Mouse (Mus musculus): ENCODE measurements around the gene Cpm. TPM values are rescaled to one million over a fixed set of nuclear protein-coding genes. Genes with fewer than 3 reads are reported as not detected.

Cpm gene
- total and polyA plus RNA-seq, 3 experiments: 2.8 to 4.0 (median 3.5) TPM

DNA sequence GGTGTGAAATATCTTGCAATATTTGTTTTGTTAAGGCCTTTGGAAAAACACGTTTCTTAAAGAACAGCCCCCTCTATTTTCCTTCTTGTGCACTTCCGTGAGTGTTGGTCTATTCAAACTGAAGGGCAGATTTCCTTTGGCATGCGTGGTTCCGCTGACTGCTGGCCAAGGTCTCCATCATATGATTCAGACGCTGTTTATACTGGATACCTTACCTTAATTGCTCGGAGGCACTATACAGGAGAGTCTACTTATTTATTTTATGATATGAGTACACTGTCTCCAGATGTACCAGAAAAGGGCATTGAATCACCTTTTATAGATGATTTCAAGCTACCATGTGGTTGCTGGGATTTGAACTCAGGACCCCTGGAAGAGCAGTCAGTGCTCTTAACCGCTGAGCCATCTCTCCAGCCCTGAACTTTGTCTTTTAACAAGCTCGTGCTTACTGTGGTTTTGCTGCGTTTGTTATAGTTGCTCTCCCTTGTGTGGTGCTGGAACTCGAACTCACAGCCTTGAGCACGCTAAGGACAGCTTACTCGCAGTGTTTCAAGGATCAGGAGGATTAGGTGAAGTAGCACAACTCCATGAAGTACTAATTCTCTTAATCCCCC, 20.8 kb downstream of the Cpm start:
- Histone ChIP-seq H3K27me3 (ENCODE audit: control insufficient read depth, insufficient read depth, low read length) (no peaks in the 10 kb centered on the region), H3K9ac (ENCODE audit: low read depth, low read length) (no peak overlapping the region), H3K4me3 (no peak overlapping the region), H3K36me3 (ENCODE audit: control insufficient read depth, insufficient read depth, low read length) (no peaks in the 10 kb centered on the region; the same call in 1 of the 2 replicates), H3K4me1 (ENCODE audit: control insufficient read depth, insufficient read depth, low read length) (peaks cover 2% of the 10 kb centered on the region), H3K79me2 (replicated peaks; ENCODE audit: control insufficient read depth, insufficient read depth, low read length) (no peaks in the 10 kb centered on the region), H3K27ac (no peak overlapping the region)
- intact Hi-C loops (cut with DNase I): no loop called here
- no peak for DNase-seq
- WGBS: 78% methylated on average over 12 of the region's 12 CpGs
- TF ChIP-seq EP300 (IDR thresholded peaks at IDR 0.05; ENCODE audit: insufficient read depth, low read depth, low read length): no peak
- no peak for TF ChIP-seq POLR2A (IDR thresholded peaks at IDR 0.05; ENCODE audit: insufficient read depth, low read depth, low read length)
- TF ChIP-seq CTCF (IDR thresholded peaks at IDR 0.05): no peak

DNA sequence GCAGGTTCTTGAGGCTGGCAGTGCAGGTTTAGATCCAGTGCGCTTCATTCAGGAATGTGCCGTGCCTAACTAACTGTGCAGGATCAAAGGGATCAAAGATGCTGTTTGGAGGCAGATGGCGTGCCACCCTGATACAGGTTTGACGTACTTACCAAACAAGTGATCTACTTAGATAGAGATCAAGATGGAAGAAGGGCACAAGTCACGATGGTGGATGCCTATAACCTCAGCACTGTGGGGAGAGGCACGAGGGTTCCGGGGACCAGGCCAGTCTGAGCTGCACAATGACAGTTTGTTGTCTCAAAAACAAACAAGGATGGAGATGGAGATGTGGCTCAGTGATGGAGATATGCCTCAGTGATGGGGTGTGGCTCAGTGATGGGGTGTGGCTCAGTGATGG, 21.4 kb downstream of the Cpm start:
- no peak for DNase-seq
- Histone ChIP-seq H3K36me3 (ENCODE audit: control insufficient read depth, insufficient read depth, low read length) (no peaks in the 10 kb centered on the region; the same call in 1 of the 2 replicates), H3K4me1 (ENCODE audit: control insufficient read depth, insufficient read depth, low read length) (peaks cover 2% of the 10 kb centered on the region), H3K27ac (no peak overlapping the region), H3K9ac (ENCODE audit: low read depth, low read length) (no peak overlapping the region), H3K27me3 (ENCODE audit: control insufficient read depth, insufficient read depth, low read length) (no peaks in the 10 kb centered on the region), H3K4me3 (no peak overlapping the region), H3K79me2 (replicated peaks; ENCODE audit: control insufficient read depth, insufficient read depth, low read length) (no peaks in the 10 kb centered on the region)
- intact Hi-C loops (cut with DNase I): no loop called here
- 85% methylated on average over 7 of the region's 7 CpGs for WGBS
- TF ChIP-seq POLR2A (IDR thresholded peaks at IDR 0.05; ENCODE audit: insufficient read depth, low read depth, low read length) (no peak), EP300 (IDR thresholded peaks at IDR 0.05; ENCODE audit: insufficient read depth, low read depth, low read length) (no peak), CTCF (IDR thresholded peaks at IDR 0.05) (no peak)

DNA sequence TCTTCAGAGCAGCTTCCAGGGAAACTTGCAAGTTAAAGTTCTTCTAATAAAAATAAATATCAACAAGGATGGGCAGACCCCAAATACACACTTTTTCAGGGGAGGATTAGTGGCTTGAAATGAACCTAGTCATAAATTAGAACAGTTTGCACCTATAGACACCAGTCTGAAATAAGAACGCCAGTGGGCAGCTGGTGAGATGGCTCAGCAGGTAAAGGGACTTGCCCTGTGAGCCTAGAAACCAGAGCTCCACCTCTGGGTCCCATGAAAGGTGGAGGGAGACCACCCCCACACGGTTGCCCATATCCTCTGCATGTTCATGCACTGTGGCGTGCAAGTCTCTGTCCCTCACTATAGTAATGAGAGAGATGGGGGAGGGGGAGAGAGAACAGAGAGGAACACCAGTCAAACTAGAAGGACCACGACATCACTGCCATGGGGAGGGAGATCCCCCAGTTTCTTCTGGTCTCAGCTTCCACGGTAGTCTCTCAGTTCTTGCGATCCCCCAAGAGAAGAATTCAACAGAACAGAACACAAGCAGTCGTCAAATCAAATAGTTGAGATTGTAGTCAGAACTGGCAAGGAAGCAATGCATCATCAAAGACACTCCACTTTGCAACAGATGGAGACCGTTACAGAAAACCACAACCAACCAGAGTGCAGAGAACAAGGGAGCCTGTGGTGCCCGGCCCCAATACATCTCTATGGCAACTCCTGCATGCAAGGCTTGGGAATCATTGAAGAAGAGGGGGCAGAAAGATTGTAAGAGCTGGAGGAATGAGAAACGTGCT, 22.5 kb downstream of the Cpm start:
- DNase-seq: no peak
- Histone ChIP-seq H3K4me1 (ENCODE audit: control insufficient read depth, insufficient read depth, low read length) (peaks cover 2% of the 10 kb centered on the region), H3K9ac (ENCODE audit: low read depth, low read length) (no peak overlapping the region), H3K27ac (no peak overlapping the region), H3K36me3 (ENCODE audit: control insufficient read depth, insufficient read depth, low read length) (no peaks in the 10 kb centered on the region; the same call in 1 of the 2 replicates), H3K27me3 (ENCODE audit: control insufficient read depth, insufficient read depth, low read length) (no peaks in the 10 kb centered on the region), H3K4me3 (no peak overlapping the region), H3K79me2 (replicated peaks; ENCODE audit: control insufficient read depth, insufficient read depth, low read length) (no peaks in the 10 kb centered on the region)
- intact Hi-C loops (cut with DNase I): no loop called here
- WGBS: 75% methylated on average over 10 of the region's 10 CpGs
- TF ChIP-seq CTCF (IDR thresholded peaks at IDR 0.05): no peak
- no peak for TF ChIP-seq POLR2A (IDR thresholded peaks at IDR 0.05; ENCODE audit: insufficient read depth, low read depth, low read length)
- TF ChIP-seq EP300 (IDR thresholded peaks at IDR 0.05; ENCODE audit: insufficient read depth, low read depth, low read length): no peak

DNA sequence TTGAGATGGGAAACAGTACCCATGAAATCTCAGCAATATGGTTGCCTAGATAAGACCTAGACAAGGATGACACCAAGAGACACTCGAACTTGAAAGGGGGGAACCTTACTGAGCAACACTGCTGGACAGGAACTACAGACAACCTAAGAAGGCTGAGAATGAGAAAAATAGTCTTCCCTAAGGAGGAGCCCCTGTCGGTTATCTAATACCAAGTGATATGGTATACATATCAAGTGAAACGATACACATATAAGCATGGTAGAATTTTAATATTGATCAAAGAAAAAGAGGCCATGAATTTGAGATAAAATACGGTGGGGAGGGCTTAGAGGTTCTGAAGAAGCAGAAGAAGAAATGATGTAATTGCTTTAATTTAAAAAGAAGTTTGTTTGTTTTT, 23.1 kb downstream of the Cpm start:
- no peaks in the 10 kb centered on the region for H3K79me2 ChIP-seq (replicated peaks; ENCODE audit: control insufficient read depth, insufficient read depth, low read length)
- DNase-seq: no peak
- H3K4me3 ChIP-seq: no peak overlapping the region
- intact Hi-C loops (cut with DNase I): no loop called here
- no peak overlapping the region for H3K27ac ChIP-seq
- WGBS: 81% methylated on average over 4 of the region's 4 CpGs
- TF ChIP-seq POLR2A (IDR thresholded peaks at IDR 0.05; ENCODE audit: insufficient read depth, low read depth, low read length) (no peak), EP300 (IDR thresholded peaks at IDR 0.05; ENCODE audit: insufficient read depth, low read depth, low read length) (no peak)
- H3K36me3 ChIP-seq (ENCODE audit: control insufficient read depth, insufficient read depth, low read length): no peaks in the 10 kb centered on the region; the same call in 1 of the 2 replicates
- no peak overlapping the region for H3K9ac ChIP-seq (ENCODE audit: low read depth, low read length)
- peaks cover 2% of the 10 kb centered on the region for H3K4me1 ChIP-seq (ENCODE audit: control insufficient read depth, insufficient read depth, low read length)
- no peaks in the 10 kb centered on the region for H3K27me3 ChIP-seq (ENCODE audit: control insufficient read depth, insufficient read depth, low read length)

DNA sequence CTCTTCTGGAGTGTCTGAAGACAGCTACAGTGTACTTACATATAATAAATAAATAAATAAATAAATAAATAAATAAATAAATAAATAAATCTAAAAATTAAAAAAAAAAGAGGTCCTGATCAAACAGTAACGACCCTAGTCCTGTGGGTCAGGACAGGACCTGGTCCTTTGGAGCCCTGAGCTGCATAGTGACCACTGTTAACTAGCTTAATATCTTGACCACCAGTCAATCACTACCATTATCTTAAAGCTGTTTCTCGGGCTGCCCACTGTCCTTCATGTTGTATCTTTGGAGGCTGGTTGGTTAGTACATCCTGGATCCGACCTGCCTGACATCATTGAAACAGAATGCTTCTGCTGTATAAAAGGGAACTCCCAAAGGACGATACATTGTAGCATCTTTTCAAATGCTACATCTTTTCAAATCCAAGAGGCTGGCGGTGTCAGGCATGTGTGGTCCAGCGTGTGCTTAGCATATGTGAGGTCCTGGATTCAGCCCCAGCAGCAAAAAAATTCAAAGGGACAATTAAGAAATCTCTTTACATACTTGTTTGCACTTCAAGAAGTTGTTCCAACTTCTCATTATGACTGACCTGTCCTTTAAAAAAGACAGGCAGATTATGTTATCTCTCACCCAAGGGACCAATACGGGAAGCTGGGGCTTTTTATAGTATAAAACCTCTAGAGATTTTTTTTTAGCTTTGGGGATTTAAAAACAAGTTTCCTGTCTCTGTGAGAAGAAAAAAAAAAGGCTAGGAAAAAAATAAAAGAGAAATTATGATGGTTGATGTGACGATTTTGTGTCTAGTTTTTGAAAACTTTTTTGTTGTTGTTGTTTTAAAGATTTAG, 23.9 kb downstream of the Cpm start:
- Histone ChIP-seq H3K27me3 (ENCODE audit: control insufficient read depth, insufficient read depth, low read length) (no peaks in the 10 kb centered on the region), H3K9ac (ENCODE audit: low read depth, low read length) (no peak overlapping the region), H3K4me1 (ENCODE audit: control insufficient read depth, insufficient read depth, low read length) (peaks cover 2% of the 10 kb centered on the region), H3K4me3 (no peak overlapping the region), H3K36me3 (ENCODE audit: control insufficient read depth, insufficient read depth, low read length) (no peaks in the 10 kb centered on the region; the same call in 1 of the 2 replicates), H3K79me2 (replicated peaks; ENCODE audit: control insufficient read depth, insufficient read depth, low read length) (no peaks in the 10 kb centered on the region), H3K27ac (peak overlapping the region; percentile 59)
- intact Hi-C loops (cut with DNase I): no loop called here
- no peak for DNase-seq
- WGBS: 43% methylated on average over 8 of the region's 8 CpGs
- TF ChIP-seq POLR2A (IDR thresholded peaks at IDR 0.05; ENCODE audit: insufficient read depth, low read depth, low read length): no peak

Data from heart, adult 2 months (tissue).